Mouse (Mus musculus): ENCODE results near the gene Igfals. TPM values are rescaled to one million over a fixed set of nuclear protein-coding genes. Genes with fewer than 3 reads are reported as not detected.

The Igfals gene
- polyA plus RNA-seq, 1 experiment from 2014 or later = not detected

DNA sequence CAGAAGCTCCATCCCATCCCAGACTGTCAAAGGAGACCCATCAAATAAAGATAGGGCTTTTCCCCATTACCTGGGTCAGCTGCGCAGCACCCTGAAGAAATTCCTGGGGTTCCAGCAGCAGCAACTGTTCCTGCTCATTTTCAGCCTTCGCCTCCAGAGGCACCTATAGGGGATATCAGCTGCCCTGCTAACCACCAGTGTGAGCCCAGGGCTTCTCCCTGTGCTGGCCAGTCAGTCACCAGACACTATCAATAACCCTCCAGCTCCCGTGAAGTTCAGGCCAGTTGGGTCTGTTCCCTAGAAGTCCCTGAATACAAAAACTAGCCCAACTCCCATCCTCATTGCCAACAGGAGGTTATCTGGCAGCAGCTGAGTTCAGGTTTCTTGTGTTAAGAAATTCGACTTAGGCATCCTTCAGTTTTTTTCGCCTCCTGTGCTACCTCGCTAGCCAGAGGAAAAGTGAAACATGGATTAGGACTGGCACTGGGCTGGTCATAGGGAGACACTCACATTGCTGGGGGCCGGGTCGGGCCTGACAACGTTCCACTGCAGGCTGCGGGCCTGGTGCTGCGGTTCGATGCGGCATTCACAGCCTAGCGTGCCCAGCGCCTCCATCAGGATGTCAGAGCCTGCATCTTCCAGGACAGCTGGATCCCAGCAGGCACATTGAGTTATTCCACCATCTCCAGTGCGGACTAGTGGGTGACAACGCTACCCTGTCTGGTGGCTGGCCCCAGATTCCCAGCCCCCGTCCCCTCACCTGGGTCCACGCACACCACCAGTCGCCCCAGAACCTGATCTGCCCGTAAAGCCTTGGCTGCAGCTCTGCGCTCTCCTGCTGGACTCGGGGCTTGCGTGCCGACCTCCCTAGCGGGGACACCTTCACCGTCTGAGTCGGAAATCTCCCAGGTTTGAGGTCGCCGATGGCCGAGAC, 28.5 kb downstream of the Igfals start:
- Histone ChIP-seq H3K9me3 (replicated peaks; ENCODE audit: control insufficient read depth, low read length) (no peaks in the 10 kb centered on the region), H3K4me1 (ENCODE audit: control insufficient read depth, insufficient read depth, low read length) (peaks cover 35% of the 10 kb centered on the region), H3K36me3 (ENCODE audit: control insufficient read depth, insufficient read depth, low read length) (peaks cover 27% of the 10 kb centered on the region), H3K27me3 (ENCODE audit: control insufficient read depth, insufficient read depth, low read length) (no peaks in the 10 kb centered on the region), H3K27ac (ENCODE audit: low read depth, low read length) (peak overlapping the region; percentile 70), H3K4me3 (ENCODE audit: low read depth, low read length) (peak overlapping the region; percentile 69), H3K9ac (ENCODE audit: low read depth, low read length) (peak overlapping the region; percentile 84), H3K4me2 (peak overlapping the region; percentile 84)
- WGBS (ENCODE audit: insufficient replicate concordance) = 10% methylated on average over 31 of the region's 31 CpGs
- ATAC-seq (replicated peaks; ENCODE audit: insufficient number of reproducible peaks, low FRiP score, low TSS enrichment) = no peak

DNA sequence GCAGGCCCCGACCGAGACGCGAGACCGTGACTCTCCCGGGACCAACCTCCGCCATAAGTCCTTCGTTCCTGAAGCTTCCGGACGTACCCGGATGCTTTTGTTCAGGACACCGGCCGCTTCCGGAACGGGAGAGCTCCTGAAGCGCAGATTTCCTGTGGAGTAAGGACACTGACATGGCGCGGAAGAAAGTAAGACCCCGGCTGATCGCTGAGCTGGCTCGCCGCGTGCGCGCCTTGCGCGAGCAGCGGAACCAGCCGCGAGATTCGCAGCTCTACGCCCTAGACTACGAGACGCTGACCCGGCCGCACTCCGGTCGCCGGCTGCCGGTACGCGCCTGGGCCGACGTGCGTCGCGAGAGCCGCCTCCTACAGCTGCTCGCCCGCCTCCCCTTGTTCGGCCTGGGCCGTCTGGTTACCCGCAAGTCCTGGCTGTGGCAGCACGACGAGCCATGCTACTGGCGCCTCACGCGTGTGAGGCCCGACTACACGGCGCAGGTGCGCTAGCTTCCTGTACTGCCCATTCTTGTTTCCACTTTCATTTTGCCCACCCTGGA, 29.3 kb downstream of the Igfals start, which contains the start of the genes Eme2 and Mrps34:
Gene Eme2, minus strand, starts transcription at position 93 of the 553 bp plus-strand sequence.
Gene Mrps34, plus strand, starts transcription at position 122 of the 553 bp plus-strand sequence.
- peak within 1 kb of the TSS; percentile 69 for H3K4me3 ChIP-seq (ENCODE audit: low read depth, low read length)
- H3K9ac ChIP-seq (ENCODE audit: low read depth, low read length) = peak within 1 kb of the TSS; percentile 84
- WGBS (ENCODE audit: insufficient replicate concordance) = under 1% methylated on average over 53 of the region's 62 CpGs
- H3K4me1 ChIP-seq (ENCODE audit: control insufficient read depth, insufficient read depth, low read length) = peaks cover 35% of the 10 kb centered on the region
- peak within 1 kb of the TSS; percentile 70 for H3K27ac ChIP-seq (ENCODE audit: low read depth, low read length)
- 0 out of 2 replicates have a peak, but pooled peaks have one; percentile 9 for ATAC-seq (replicated peaks; ENCODE audit: insufficient number of reproducible peaks, low FRiP score, low TSS enrichment)
- H3K4me2 ChIP-seq = peak within 1 kb of the TSS; percentile 84
- H3K27me3 ChIP-seq (ENCODE audit: control insufficient read depth, insufficient read depth, low read length) = no peaks in the 10 kb centered on the region
- peaks cover 34% of the 10 kb centered on the region for H3K36me3 ChIP-seq (ENCODE audit: control insufficient read depth, insufficient read depth, low read length)
- H3K9me3 ChIP-seq (replicated peaks; ENCODE audit: control insufficient read depth, low read length) = no peaks in the 10 kb centered on the region

DNA sequence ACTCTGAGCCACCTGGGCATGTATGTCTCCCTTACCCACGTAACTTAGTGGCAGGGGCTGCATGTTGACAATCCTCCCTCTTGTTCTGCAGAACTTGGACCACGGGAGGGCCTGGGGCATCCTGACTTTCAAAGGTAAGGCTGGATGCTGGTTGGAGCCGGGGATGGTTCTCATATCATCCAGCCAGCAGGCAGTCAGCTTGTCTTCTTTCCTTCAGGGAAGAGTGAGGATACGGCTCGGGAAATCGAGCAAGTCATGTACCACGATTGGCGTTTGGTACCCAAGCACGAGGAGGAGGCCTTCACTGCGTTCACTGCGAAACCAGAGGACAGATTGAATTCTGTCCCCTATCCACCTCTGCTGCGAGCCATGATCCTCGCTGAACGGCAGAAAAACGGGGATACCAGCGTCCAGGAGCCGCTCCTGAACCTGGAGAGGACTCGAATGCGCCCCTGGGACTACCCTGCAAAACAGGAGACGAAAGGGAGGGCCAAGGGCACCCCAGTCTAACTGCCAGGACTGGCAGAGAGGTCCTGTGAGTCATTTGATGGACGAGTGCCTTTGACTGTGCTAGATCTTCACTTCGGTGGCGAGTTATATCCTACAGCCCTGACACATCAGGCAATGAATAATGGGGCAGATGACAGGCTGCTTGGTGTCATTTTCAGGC, 29.9 kb downstream of the Igfals start:
- WGBS (ENCODE audit: insufficient replicate concordance) = 14% methylated on average over 23 of the region's 23 CpGs
- H3K9ac ChIP-seq (ENCODE audit: low read depth, low read length) = peak overlapping the region; percentile 84
- peaks cover 35% of the 10 kb centered on the region for H3K4me1 ChIP-seq (ENCODE audit: control insufficient read depth, insufficient read depth, low read length)
- H3K4me2 ChIP-seq = peak overlapping the region; percentile 84
- H3K27me3 ChIP-seq (ENCODE audit: control insufficient read depth, insufficient read depth, low read length) = no peaks in the 10 kb centered on the region
- no peaks in the 10 kb centered on the region for H3K9me3 ChIP-seq (replicated peaks; ENCODE audit: control insufficient read depth, low read length)
- ATAC-seq (replicated peaks; ENCODE audit: insufficient number of reproducible peaks, low FRiP score, low TSS enrichment) = no peak
- H3K36me3 ChIP-seq (ENCODE audit: control insufficient read depth, insufficient read depth, low read length) = peaks cover 41% of the 10 kb centered on the region
- peak overlapping the region; percentile 69 for H3K4me3 ChIP-seq (ENCODE audit: low read depth, low read length)
- H3K27ac ChIP-seq (ENCODE audit: low read depth, low read length) = peak overlapping the region; percentile 70

DNA sequence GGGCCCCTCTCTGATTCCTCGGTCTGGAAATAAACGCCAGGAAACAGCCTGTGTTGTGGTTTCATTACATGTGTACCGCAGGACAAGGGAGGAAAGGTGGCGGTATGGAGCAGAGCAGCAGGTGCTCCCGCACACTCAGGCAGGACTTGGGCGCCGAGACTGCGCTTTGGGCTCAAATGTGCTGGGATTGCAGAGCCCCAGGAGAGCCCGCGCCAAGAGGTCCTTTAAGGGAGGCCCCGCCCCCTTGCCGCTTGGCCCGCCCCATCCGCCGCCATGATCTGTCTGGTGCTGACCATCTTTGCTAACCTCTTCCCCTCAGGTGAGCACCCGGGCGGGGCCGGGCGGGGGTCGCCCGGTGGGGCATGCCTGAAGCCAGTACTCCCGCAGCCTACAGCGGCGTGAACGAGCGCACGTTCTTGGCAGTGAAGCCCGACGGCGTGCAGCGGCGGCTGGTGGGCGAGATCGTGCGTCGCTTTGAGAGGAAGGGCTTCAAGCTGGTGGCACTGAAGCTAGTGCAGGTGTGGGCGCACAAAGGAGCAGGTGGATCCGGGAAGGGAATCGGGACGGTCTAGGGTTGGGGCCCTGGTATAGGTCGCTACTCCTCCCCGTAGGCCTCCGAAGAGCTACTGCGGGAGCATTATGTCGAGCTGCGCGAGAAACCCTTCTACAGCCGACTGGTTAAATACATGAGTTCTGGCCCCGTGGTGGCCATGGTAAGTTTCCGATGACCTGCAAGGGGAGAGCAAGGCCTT, 30.6 kb downstream of the Igfals start, which contains the start of gene Nme3:
Gene Nme3, plus strand, starts transcription at position 260 of the 752 bp plus-strand sequence.
- Histone ChIP-seq H3K27me3 (ENCODE audit: control insufficient read depth, insufficient read depth, low read length) (no peaks in the 10 kb centered on the region), H3K9ac (ENCODE audit: low read depth, low read length) (peak within 1 kb of the TSS; percentile 84), H3K36me3 (ENCODE audit: control insufficient read depth, insufficient read depth, low read length) (peaks cover 41% of the 10 kb centered on the region), H3K4me2 (peak within 1 kb of the TSS; percentile 84), H3K27ac (ENCODE audit: low read depth, low read length) (peak within 1 kb of the TSS; percentile 70), H3K4me1 (ENCODE audit: control insufficient read depth, insufficient read depth, low read length) (peaks cover 35% of the 10 kb centered on the region), H3K4me3 (ENCODE audit: low read depth, low read length) (peak within 1 kb of the TSS; percentile 69), H3K9me3 (replicated peaks; ENCODE audit: control insufficient read depth, low read length) (no peaks in the 10 kb centered on the region)
- 2% methylated on average over 50 of the region's 50 CpGs for WGBS (ENCODE audit: insufficient replicate concordance)
- 0 out of 2 replicates have a peak, but pooled peaks have one; percentile 68 for ATAC-seq (replicated peaks; ENCODE audit: insufficient number of reproducible peaks, low FRiP score, low TSS enrichment)

DNA sequence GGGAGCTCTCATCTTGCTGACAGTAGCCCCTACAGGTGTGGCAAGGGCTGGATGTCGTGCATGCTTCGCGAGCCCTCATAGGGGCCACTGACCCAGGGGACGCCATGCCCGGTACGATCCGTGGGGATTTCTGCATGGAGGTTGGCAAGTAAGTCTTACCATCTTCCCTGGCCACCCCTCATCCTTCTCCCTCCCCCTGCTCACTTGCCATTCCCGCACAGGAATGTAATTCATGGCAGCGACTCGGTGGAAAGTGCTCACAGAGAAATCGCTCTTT, 31.1 kb downstream of the Igfals start:
- Histone ChIP-seq H3K9me3 (replicated peaks; ENCODE audit: control insufficient read depth, low read length) (no peaks in the 10 kb centered on the region), H3K4me3 (ENCODE audit: low read depth, low read length) (peak overlapping the region; percentile 69), H3K4me2 (peak overlapping the region; percentile 84), H3K4me1 (ENCODE audit: control insufficient read depth, insufficient read depth, low read length) (peaks cover 35% of the 10 kb centered on the region), H3K27ac (ENCODE audit: low read depth, low read length) (no peak overlapping the region), H3K27me3 (ENCODE audit: control insufficient read depth, insufficient read depth, low read length) (no peaks in the 10 kb centered on the region), H3K36me3 (ENCODE audit: control insufficient read depth, insufficient read depth, low read length) (peaks cover 46% of the 10 kb centered on the region), H3K9ac (ENCODE audit: low read depth, low read length) (peak overlapping the region; percentile 84)
- no peak for ATAC-seq (replicated peaks; ENCODE audit: insufficient number of reproducible peaks, low FRiP score, low TSS enrichment)
- 45% methylated on average over 11 of the region's 11 CpGs for WGBS (ENCODE audit: insufficient replicate concordance)

DNA sequence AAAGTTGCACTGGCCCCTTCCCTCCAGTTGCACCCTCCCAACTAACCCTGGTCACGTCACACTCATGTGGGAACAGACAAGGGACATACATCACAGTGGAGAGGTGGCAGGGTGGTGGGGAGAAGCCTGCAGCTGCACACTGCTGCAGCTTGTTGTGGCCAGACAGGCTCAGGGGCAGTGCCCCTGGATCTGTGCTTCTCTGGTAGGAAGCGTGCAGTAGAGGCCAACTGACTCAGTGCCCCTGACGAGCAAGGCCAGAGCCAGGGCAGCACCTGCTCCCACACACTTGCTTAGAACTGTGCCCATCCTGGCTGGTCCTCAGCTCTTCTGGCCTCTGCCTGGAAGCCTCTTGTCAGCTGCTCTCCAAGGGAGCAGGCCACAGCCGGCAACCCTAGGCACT, 31.8 kb downstream of the Igfals start:
- Histone ChIP-seq H3K9ac (ENCODE audit: low read depth, low read length) (no peak overlapping the region), H3K36me3 (ENCODE audit: control insufficient read depth, insufficient read depth, low read length) (peaks cover 45% of the 10 kb centered on the region), H3K4me2 (peak overlapping the region; percentile 84), H3K27me3 (ENCODE audit: control insufficient read depth, insufficient read depth, low read length) (no peaks in the 10 kb centered on the region), H3K27ac (ENCODE audit: low read depth, low read length) (no peak overlapping the region), H3K4me3 (ENCODE audit: low read depth, low read length) (no peak overlapping the region), H3K9me3 (replicated peaks; ENCODE audit: control insufficient read depth, low read length) (no peaks in the 10 kb centered on the region), H3K4me1 (ENCODE audit: control insufficient read depth, insufficient read depth, low read length) (peaks cover 35% of the 10 kb centered on the region)
- WGBS (ENCODE audit: insufficient replicate concordance) = 87% methylated on average over 4 of the region's 4 CpGs
- ATAC-seq (replicated peaks; ENCODE audit: insufficient number of reproducible peaks, low FRiP score, low TSS enrichment) = no peak

DNA sequence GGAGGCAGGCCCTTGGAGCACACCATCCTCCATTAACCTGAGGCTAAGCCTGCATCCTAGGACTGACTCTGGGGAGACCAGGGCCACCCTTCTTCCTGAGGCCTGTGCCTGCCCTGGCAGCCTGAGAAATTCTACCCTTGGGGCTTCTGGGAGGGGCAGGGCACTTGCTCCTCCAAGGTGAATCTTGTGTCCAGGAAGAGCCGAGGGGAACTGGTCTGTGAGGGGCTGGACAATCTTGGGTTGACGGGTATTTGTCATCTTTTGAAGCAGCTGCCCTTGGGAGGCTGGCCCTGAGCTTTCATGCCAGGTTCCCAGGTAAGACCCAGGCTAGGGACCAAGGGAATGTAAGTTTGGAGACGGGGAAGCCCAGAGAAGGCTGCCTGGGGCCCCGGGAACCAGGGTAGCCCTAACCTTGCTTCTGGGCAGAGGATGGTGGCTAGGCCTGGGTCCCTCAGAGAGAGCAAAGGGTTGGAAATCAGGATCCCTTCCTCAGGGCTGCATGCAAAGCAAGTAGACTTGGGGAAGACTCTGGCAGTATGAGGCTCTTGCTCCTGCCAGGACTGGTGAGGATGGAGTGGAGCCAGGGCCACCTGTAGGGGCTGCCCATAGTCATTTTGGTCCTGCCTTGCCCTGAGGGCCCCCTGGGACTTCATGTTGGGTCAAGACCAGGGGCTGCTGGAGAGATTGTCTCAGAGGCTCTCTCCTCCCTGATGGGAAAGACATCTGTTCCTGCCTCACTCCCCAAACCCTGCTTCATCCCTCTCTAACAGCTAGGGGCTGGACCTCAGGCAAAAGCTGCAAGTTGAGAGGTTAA, 32.5 kb downstream of the Igfals start:
- Histone ChIP-seq H3K4me1 (ENCODE audit: control insufficient read depth, insufficient read depth, low read length) (peaks cover 35% of the 10 kb centered on the region), H3K27ac (ENCODE audit: low read depth, low read length) (no peak overlapping the region), H3K4me2 (no peak overlapping the region; the same call in 1 of the 2 replicates), H3K9me3 (replicated peaks; ENCODE audit: control insufficient read depth, low read length) (no peaks in the 10 kb centered on the region), H3K4me3 (ENCODE audit: low read depth, low read length) (no peak overlapping the region), H3K27me3 (ENCODE audit: control insufficient read depth, insufficient read depth, low read length) (no peaks in the 10 kb centered on the region), H3K36me3 (ENCODE audit: control insufficient read depth, insufficient read depth, low read length) (peaks cover 46% of the 10 kb centered on the region), H3K9ac (ENCODE audit: low read depth, low read length) (no peak overlapping the region)
- no peak for ATAC-seq (replicated peaks; ENCODE audit: insufficient number of reproducible peaks, low FRiP score, low TSS enrichment)
- 87% methylated on average over 4 of the region's 4 CpGs for WGBS (ENCODE audit: insufficient replicate concordance)

Data from heart, embryonic 11.5 days (tissue).